Mouse (Mus musculus) hindbrain, embryonic 14.5 days (tissue): ENCODE measurements around the gene Aktip. TPM values are rescaled to one million over a fixed set of nuclear protein-coding genes. Genes with fewer than 3 reads are reported as not detected.
A peak's percentile ranks its signal among the peaks of the same experiment; 100 is the strongest.

Experiments used
- ATAC-seq: fragments of 200-750 bp; cut with Nextera tagmentation; 2 replicates; pipeline ENCODE4 v1.8.0; 2017; ENCODE audit warnings: moderate number of reproducible peaks, mild to moderate bottlenecking, moderate TSS enrichment, moderate library complexity; ENCODE audit not compliant: low FRiP score
- DNase-seq: peaks from one replicate; pipeline ENCODE4 v3.0.0-alpha.2; 2015; ENCODE audit warnings: low spot score
- H3K27ac ChIP-seq: fragments of 300-500 bp; sonication (generic); 2 replicates; pipeline ENCODE4 v1.5.1; 2014; ENCODE audit warnings: mild to moderate bottlenecking, moderate library complexity
- H3K27me3 ChIP-seq: fragments of 300-500 bp; sonication (generic); 2 replicates; pipeline ENCODE4 v1.6.1; 2014; ENCODE audit warnings: mild to moderate bottlenecking, low read length, mixed read lengths; ENCODE audit not compliant: control insufficient read depth, insufficient read depth
- H3K36me3 ChIP-seq: fragments of 300-500 bp; sonication (generic); replicated peaks from 2 replicates; pipeline ENCODE4 v1.6.1; 2014; ENCODE audit not compliant: control insufficient read depth, insufficient read depth
- H3K4me1 ChIP-seq: fragments of 300-500 bp; sonication (generic); replicated peaks from 2 replicates; pipeline ENCODE4 v1.6.1; 2014; ENCODE audit warnings: antibody characterized with exemption, low read length, mixed read lengths; ENCODE audit not compliant: control insufficient read depth, insufficient read depth
- H3K4me2 ChIP-seq: fragments of 300-500 bp; sonication (generic); replicated peaks from 2 replicates; pipeline ENCODE4 v1.6.1; 2014; ENCODE audit warnings: mild to moderate bottlenecking, moderate library complexity
- H3K4me3 ChIP-seq: fragments of 300-500 bp; sonication (generic); replicated peaks from 2 replicates; pipeline ENCODE4 v1.5.1; 2014; ENCODE audit warnings: mild to moderate bottlenecking, low read length
- H3K9ac ChIP-seq: fragments of 300-500 bp; sonication (generic); 2 replicates; pipeline ENCODE4 v1.6.1; 2014
- H3K9me3 ChIP-seq: fragments of 300-500 bp; sonication (generic); 2 replicates; pipeline ENCODE4 v1.6.1; 2016; ENCODE audit warnings: low read length; ENCODE audit not compliant: control insufficient read depth
- WGBS: fragments of 180-500 bp; shearing (Covaris S2); extraction: QIAGEN DNeasy Blood & Tissue Kit; methylation state at CpG from one replicate; pipeline ENCODE4 v1.1.7; 2014; 5-methylcytosine and 5-hydroxymethylcytosine counted together
- polyA plus RNA-seq: library from polyadenylated mRNA; unstranded; fragments of >200 nt; fragmentation: Nextera tagmentation; extraction: Ambion mirVana; gene quantifications from 2 replicates; pipeline ENCODE4 v1.2.1, GENCODE M21; 2014

Aktip gene
- polyA plus RNA-seq, 1 experiment from 2014 or later: 118 TPM

GRCm38 (mm10) chr8:91088452-91088851 lies 111.3 kb downstream of the Aktip start:
- Histone ChIP-seq H3K27ac (no peak overlapping the region), H3K4me1 (no peaks in the 10 kb centered on the region), H3K9ac (no peak overlapping the region), H3K4me2 (no peak overlapping the region), H3K27me3 (no peaks in the 10 kb centered on the region), H3K4me3 (no peak overlapping the region), H3K9me3 (no peaks in the 10 kb centered on the region), H3K36me3 (peaks cover 84% of the 10 kb centered on the region)
- no peak for DNase-seq
- ATAC-seq: no peak
- WGBS: 91% methylated on average over 7 of the region's 7 CpGs

- H3K4me1 ChIP-seq: no peaks in the 10 kb centered on the region
- WGBS: 94% methylated on average over 12 of the region's 12 CpGs
- no peak overlapping the region for H3K9ac ChIP-seq
- no peak overlapping the region for H3K27ac ChIP-seq
- no peaks in the 10 kb centered on the region for H3K9me3 ChIP-seq
- H3K4me3 ChIP-seq: no peak overlapping the region
- DNase-seq (no peak), ATAC-seq (no peak)
- no peaks in the 10 kb centered on the region for H3K27me3 ChIP-seq
- no peak overlapping the region for H3K4me2 ChIP-seq
- peaks cover 62% of the 10 kb centered on the region for H3K36me3 ChIP-seq
Observed at GRCm38 (mm10) chr8:91082428-91082827, 117.3 kb downstream of the Aktip start.

GRCm38 (mm10) chr8:91081911-91082310 lies 117.9 kb downstream of the Aktip start:
- H3K36me3 ChIP-seq: peaks cover 62% of the 10 kb centered on the region
- H3K4me2 ChIP-seq: no peak overlapping the region
- no peaks in the 10 kb centered on the region for H3K4me1 ChIP-seq
- WGBS: 88% methylated on average over 7 of the region's 7 CpGs
- H3K27me3 ChIP-seq: no peaks in the 10 kb centered on the region
- DNase-seq: no peak
- no peak for ATAC-seq
- H3K27ac ChIP-seq: no peak overlapping the region
- H3K4me3 ChIP-seq: no peak overlapping the region
- H3K9ac ChIP-seq: no peak overlapping the region
- H3K9me3 ChIP-seq: no peaks in the 10 kb centered on the region

DNA sequence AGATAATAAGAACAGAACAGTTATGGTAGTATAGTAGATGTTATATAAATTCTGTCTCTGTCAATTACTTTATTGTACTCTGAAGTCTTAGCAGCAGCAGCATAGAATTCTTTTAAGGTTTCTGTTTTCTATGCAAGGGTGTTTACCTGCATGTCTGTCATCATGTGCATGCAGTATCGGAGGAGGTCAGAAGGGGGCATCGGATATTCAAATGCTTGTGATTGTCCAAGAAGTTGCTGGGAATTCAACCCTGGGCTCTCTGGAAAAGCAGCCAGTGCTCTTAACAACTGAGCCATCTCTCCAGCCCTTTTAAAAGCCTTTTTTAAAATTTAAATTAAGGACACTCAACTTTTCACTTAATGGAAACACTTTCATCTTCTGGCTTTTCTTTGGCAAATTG lies 120.1 kb downstream of the Aktip start:
- ATAC-seq (no peak), DNase-seq (no peak)
- no peak overlapping the region for H3K4me3 ChIP-seq
- no peaks in the 10 kb centered on the region for H3K9me3 ChIP-seq
- 91% methylated on average over 2 of the region's 2 CpGs for WGBS
- peaks cover 51% of the 10 kb centered on the region for H3K36me3 ChIP-seq
- no peaks in the 10 kb centered on the region for H3K4me1 ChIP-seq
- H3K27ac ChIP-seq: no peak overlapping the region
- H3K9ac ChIP-seq: no peak overlapping the region
- H3K27me3 ChIP-seq: no peaks in the 10 kb centered on the region
- no peak overlapping the region for H3K4me2 ChIP-seq

DNA sequence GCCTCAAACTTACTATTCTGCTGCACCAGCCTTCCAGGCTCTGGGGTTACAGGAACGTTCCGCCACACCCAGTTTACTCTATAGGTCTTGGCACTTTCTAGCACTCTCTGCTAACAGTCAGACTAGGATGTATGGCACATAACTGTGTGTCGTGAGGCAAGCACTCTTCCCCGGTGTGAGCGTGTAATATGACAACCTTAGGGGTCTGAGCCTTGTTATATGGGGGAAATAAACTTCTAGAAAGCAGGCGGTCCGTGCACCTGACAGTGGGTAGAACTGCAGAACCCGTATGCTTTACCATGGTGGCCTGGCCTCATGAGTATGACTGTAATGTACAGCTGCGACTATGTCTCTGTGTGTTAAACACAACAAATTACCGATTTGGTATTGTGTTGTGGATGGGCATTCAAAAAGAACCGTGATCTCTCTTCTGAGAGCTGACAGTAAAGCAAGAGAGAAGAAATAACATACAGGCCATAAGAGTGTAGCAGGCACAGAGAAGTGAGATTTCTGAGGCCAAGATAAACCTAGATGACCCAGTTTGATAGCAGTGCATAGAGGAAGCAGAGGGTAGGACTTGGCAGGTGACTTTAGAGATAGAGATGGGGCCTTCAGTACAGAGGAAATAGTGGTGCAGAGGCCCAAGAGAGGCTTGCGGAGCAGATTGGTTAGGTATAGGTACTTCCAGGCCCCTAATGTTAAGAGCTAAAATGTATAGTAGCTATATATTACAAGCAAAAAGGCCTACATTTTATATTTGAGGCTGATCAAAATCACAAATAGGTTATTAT lies 122.5 kb downstream of the Aktip start:
- H3K4me2 ChIP-seq: no peak overlapping the region
- no peak for DNase-seq
- H3K4me3 ChIP-seq: no peak overlapping the region
- H3K36me3 ChIP-seq: peaks cover 41% of the 10 kb centered on the region
- 92% methylated on average over 12 of the region's 12 CpGs for WGBS
- no peaks in the 10 kb centered on the region for H3K9me3 ChIP-seq
- no peaks in the 10 kb centered on the region for H3K27me3 ChIP-seq
- no peak overlapping the region for H3K27ac ChIP-seq
- H3K4me1 ChIP-seq: no peaks in the 10 kb centered on the region
- H3K9ac ChIP-seq: no peak overlapping the region
- ATAC-seq: no peak

- H3K4me2 ChIP-seq: peak overlapping the region; percentile 67
- no peaks in the 10 kb centered on the region for H3K27me3 ChIP-seq
- peak; percentile 80 for ATAC-seq
- no peaks in the 10 kb centered on the region for H3K9me3 ChIP-seq
- peak overlapping the region; percentile 75 for H3K27ac ChIP-seq
- H3K9ac ChIP-seq: peak overlapping the region; percentile 71
- under 1% methylated on average over 34 of the region's 34 CpGs for WGBS
- 0 out of 2 replicates have a peak, but pooled peaks cover 4% of the 10 kb centered on the region for H3K36me3 ChIP-seq
- peak; percentile 72 for DNase-seq
- H3K4me1 ChIP-seq: peaks cover 20% of the 10 kb centered on the region
- peak overlapping the region; percentile 61 for H3K4me3 ChIP-seq
Observed at GRCm38 (mm10) chr8:91070275-91070859, 129.4 kb downstream of the Aktip start.

DNA sequence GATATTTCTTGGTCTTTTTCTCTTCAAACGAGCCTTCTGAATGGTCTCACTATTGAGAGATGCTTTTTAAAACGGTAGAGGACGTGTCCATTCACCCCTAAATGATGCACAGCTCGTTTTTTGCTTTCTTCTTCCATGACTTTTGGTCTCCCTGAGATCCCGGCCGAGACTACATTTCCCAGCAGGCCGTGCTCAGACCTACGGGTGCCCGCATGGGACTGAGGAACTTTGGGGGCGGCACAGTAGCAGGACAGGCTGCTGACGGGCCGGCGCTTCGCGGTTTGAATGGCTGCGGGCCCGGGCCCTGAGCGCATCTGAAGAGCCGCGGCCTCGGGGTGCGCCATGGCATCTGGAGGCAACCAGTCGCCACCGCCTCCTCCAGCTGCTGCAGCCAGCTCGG lies 129.9 kb downstream of the Aktip start, which contains the start of gene Rbl2:
TSS of gene Rbl2 (plus strand) at position 224 of the 400 bp plus-strand sequence.
- ATAC-seq (peak; percentile 97), DNase-seq (peak; percentile 93)
- Histone ChIP-seq H3K4me3 (peak within 1 kb of the TSS; percentile 61), H3K9ac (peak within 1 kb of the TSS; percentile 71), H3K4me1 (peaks cover 20% of the 10 kb centered on the region), H3K27ac (peak within 1 kb of the TSS; percentile 75), H3K4me2 (peak within 1 kb of the TSS; percentile 67), H3K9me3 (no peaks in the 10 kb centered on the region), H3K36me3 (0 out of 2 replicates have a peak, but pooled peaks cover 4% of the 10 kb centered on the region), H3K27me3 (no peaks in the 10 kb centered on the region)
- under 1% methylated on average over 25 of the region's 25 CpGs for WGBS

GRCm38 (mm10) chr8:91069407-91069806 lies 130.4 kb downstream of the Aktip start:
- Histone ChIP-seq H3K4me3 (peak overlapping the region; percentile 61), H3K9ac (peak overlapping the region; percentile 71), H3K27ac (no peak overlapping the region; the same call in 1 of the 2 replicates), H3K4me2 (peak overlapping the region; percentile 67), H3K4me1 (peaks cover 20% of the 10 kb centered on the region), H3K27me3 (no peaks in the 10 kb centered on the region), H3K36me3 (0 out of 2 replicates have a peak, but pooled peaks cover under 1% of the 10 kb centered on the region), H3K9me3 (no peaks in the 10 kb centered on the region)
- ATAC-seq: no peak
- WGBS: 14% methylated on average over 10 of the region's 10 CpGs
- no peak for DNase-seq

DNA sequence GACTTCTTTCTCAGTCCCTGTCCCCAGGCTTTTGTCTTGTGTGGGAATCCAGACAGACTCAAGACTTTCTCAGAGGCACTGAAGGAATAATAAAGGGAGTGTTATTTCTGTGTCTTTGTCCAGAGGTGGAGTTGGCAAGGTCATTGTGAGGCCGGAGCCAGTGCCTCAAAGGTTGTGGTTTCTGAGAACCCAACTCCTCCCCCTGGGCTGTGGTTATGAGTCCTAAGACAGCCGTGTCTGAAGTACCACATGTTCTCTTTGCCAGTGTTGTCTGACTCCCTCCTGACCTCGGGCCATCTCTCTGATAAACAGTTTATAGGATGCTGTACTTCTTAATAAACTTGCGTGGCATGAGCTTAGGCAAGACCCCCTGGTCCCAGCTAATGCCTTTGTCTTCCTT lies 134.6 kb downstream of the Aktip start:
- WGBS: 75% methylated on average over 4 of the region's 4 CpGs
- ATAC-seq: no peak
- H3K36me3 ChIP-seq: no peaks in the 10 kb centered on the region
- no peaks in the 10 kb centered on the region for H3K9me3 ChIP-seq
- H3K9ac ChIP-seq: no peak overlapping the region
- no peak overlapping the region for H3K4me3 ChIP-seq
- peaks cover 8% of the 10 kb centered on the region; the same call in 1 of the 2 replicates for H3K4me1 ChIP-seq
- no peak for DNase-seq
- H3K4me2 ChIP-seq: no peak overlapping the region
- no peaks in the 10 kb centered on the region for H3K27me3 ChIP-seq
- no peak overlapping the region for H3K27ac ChIP-seq
